Mouse (Mus musculus) liver, postnatal 0 days (tissue): Measurements from ENCODE around the gene Gna11.

Experiments
- CTCF ChIP-seq: sonication (generic); IDR thresholded peaks from 2 replicates; pipeline ENCODE4 v1.5.1; 2016; ENCODE audit warnings: antibody characterized with exemption, low read depth
- EP300 ChIP-seq: IDR thresholded peaks from 2 replicates; pipeline ENCODE4 v1.6.1; 2016; ENCODE audit warnings: antibody characterized with exemption, low read depth, mild to moderate bottlenecking

- no peak for TF ChIP-seq CTCF
- TF ChIP-seq EP300, result no peak
These were observed 4.0 kb upstream of the Gna11 start for GRCm38 (mm10) chr10:81548944-81549343.
